Mouse (Mus musculus) mouse embryonic stem cell (cell line): ENCODE measurements around the gene Wipf3.

Experiments
- in situ Hi-C, 2 experiments: fragments of 300-500 bp; cut with MboI; formaldehyde crosslinking; loops; 1 replicate in 1 of 2; 3 replicates in 1 of 2; pipeline ENCODE4 v1.14.3; 2019 to 2020; ENCODE audit warnings: low sequenced_read_pairs in 2 of 2, low pct_unique_long_range_greater_than_20kb in 1 of 2, mixed read lengths in 1 of 2; ENCODE audit not compliant: unreplicated experiment in 1 of 2

Wipf3 gene

GRCm38 (mm10) chr6:54428850-54429446 lies 455 bp upstream of the Wipf3 start:
- in situ Hi-C loops = no loop called here

- in situ Hi-C loops = no loop called here
These were observed 818 bp downstream of the Wipf3 start for GRCm38 (mm10) chr6:54430221-54430620.

GRCm38 (mm10) chr6:54431761-54432160 lies 2.4 kb downstream of the Wipf3 start:
- in situ Hi-C loops = no loop called here

GRCm38 (mm10) chr6:54432191-54432590 lies 2.8 kb downstream of the Wipf3 start:
- in situ Hi-C loops = no loop called here

GRCm38 (mm10) chr6:54432806-54433545 lies 3.6 kb downstream of the Wipf3 start:
- in situ Hi-C loops = no loop called here

GRCm38 (mm10) chr6:54434171-54434570 lies 4.8 kb downstream of the Wipf3 start:
- in situ Hi-C loops = no loop called here

GRCm38 (mm10) chr6:54435663-54436062 lies 6.3 kb downstream of the Wipf3 start:
- in situ Hi-C loops = no loop called here

- in situ Hi-C loops = no loop called here
These were observed 6.9 kb downstream of the Wipf3 start for GRCm38 (mm10) chr6:54436286-54436685.

- in situ Hi-C loops = no loop called here
These were observed 9.1 kb downstream of the Wipf3 start for GRCm38 (mm10) chr6:54438510-54438909.

- in situ Hi-C loops = no loop called here
These were observed 11.3 kb downstream of the Wipf3 start for GRCm38 (mm10) chr6:54440658-54441057.

GRCm38 (mm10) chr6:54443657-54444056 lies 14.3 kb downstream of the Wipf3 start:
- in situ Hi-C loops = no loop called here

GRCm38 (mm10) chr6:54444086-54444485 lies 14.7 kb downstream of the Wipf3 start:
- in situ Hi-C loops = no loop called here

GRCm38 (mm10) chr6:54445249-54445818 lies 15.9 kb downstream of the Wipf3 start:
- in situ Hi-C loops = no loop called here

- in situ Hi-C loops = no loop called here
These were observed 17.9 kb downstream of the Wipf3 start for GRCm38 (mm10) chr6:54447353-54447752.

GRCm38 (mm10) chr6:54459661-54460060 lies 30.3 kb downstream of the Wipf3 start:
- in situ Hi-C loops = no loop called here

GRCm38 (mm10) chr6:54460172-54460914 lies 30.9 kb downstream of the Wipf3 start:
- in situ Hi-C loops = no loop called here

- in situ Hi-C loops = no loop called here
These were observed 31.7 kb downstream of the Wipf3 start for GRCm38 (mm10) chr6:54460915-54461671.

- in situ Hi-C loops = no loop called here
These were observed 33.4 kb downstream of the Wipf3 start for GRCm38 (mm10) chr6:54462766-54463165.
